Mouse (Mus musculus) embryonic fibroblast, embryonic 13.5 days (primary cell): Measurements from ENCODE around the gene Gm10401.

Experiments
- CTCF ChIP-seq: IDR thresholded peaks from 2 replicates; pipeline ENCODE4 v1.5.1; 2011; ENCODE audit warnings: mild to moderate bottlenecking, control low read depth, low read length, moderate library complexity, borderline replicate concordance; ENCODE audit not compliant: insufficient read depth
- POLR2A ChIP-seq: IDR thresholded peaks from 2 replicates; pipeline ENCODE4 v1.6.1; 2011; ENCODE audit warnings: low read depth, mild to moderate bottlenecking, control low read depth, low read length, moderate library complexity

DNA sequence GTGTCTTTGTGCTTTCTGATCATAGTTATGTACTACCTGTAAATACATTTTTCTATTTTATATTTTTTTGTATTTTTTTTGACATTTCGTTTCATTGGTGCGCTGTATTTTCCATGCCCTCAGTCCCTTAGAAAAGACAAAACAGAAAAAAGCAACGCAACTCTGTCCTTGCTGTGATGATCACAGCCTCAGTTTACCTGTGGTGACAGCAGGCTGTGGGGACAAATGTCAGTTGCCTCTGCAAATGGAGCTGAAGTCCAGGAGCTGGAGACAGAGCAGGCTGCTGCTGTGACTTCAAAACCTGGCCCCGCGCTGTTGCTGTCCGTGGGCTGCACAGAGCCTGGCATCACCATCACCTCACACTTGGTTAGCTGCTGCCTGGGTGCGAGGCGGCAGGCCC, at the start of gene Gm10401:
- TF ChIP-seq CTCF (no peak), POLR2A (no peak)
